Mouse (Mus musculus) kidney, adult 2 months (tissue): Measurements from ENCODE around the gene Naa16.

Experiments
- CTCF ChIP-seq: fragments of 200-500 bp; conservative IDR thresholded peaks from 2 replicates; pipeline ENCODE4 v1.5.1; 2011; ENCODE audit warnings: low read depth, mild to moderate bottlenecking, control low read depth, low read length, moderate library complexity, mixed read lengths; ENCODE audit not compliant: insufficient read depth, insufficient read length
- POLR2A ChIP-seq: fragments of 200-500 bp; IDR thresholded peaks from one replicate; pipeline ENCODE4 v1.6.1; 2011; ENCODE audit warnings: low read depth, low read length, control low read depth

DNA sequence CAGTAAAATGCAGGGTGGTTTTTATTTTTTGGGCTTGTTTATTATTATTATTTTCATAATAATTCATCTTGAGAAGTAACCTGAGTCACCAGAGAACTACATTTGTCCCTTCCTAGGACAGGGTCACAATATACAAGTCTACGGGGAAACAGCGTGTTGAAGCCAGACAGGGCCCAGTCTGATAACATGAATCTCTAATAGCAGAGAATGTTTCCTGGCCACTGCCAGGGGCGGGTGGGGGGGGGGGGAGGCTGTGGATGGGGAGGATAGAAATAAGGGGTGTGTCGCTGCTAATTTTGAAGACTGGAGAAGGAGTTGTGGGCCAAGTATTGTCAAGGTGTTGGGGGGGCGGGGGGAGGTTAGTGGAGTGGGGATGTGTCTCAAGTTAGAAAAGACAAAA is 82.7 kb downstream of the Naa16 start:
- no peak for TF ChIP-seq CTCF
- TF ChIP-seq POLR2A, result no peak
